In genomic region chr9:121035296-121035695, GRCm38 (mm10) we compare ENCODE assay signal across 19 mouse cellular contexts.
DNase-seq lines count a peak whose midpoint lies in the region; ATAC-seq lines count a peak whose summit lies in the region.
"Had no signal": no experiment of that assay in that cellular context is flagged by ENCODE, and none has a peak within 500 bp of the region (broad histone marks: within the 10 kb centered on the region; RNA-seq: fewer than 3 reads in every experiment).

No protein-coding gene starts in this region.

- WGBS in midbrain, embryonic 11.5 days, result 82% methylated on average over 6 of the region's 6 CpGs
- WGBS in midbrain, embryonic 13.5 days, result 74% methylated on average over 6 of the region's 6 CpGs

- no peaks in the 10 kb centered on the region for H3K9me3 ChIP-seq in midbrain, embryonic 11.5 days (ENCODE audit: control insufficient read depth, low read length)
- H3K9me3 ChIP-seq in midbrain, embryonic 13.5 days, result no peaks in the 10 kb centered on the region
- H3K9me3 ChIP-seq: G1E had no signal

- no peaks in the 10 kb centered on the region for H3K27me3 ChIP-seq in midbrain, embryonic 11.5 days (ENCODE audit: control insufficient read depth, insufficient read depth, low read length)
- H3K27me3 ChIP-seq in midbrain, embryonic 13.5 days, result no peaks in the 10 kb centered on the region
- H3K27me3 ChIP-seq: CH12.LX, Patski had no signal

- peak; percentile 72 for DNase-seq in heart, adult 11 months
- DNase-seq in heart, postnatal 25 days (ENCODE audit: low spot score), result no peak
- DNase-seq in midbrain, embryonic 11.5 days (ENCODE audit: low spot score, missing footprints), result peak; percentile 56
- DNase-seq: adrenal gland, adult 2 months; adrenal gland, adult 8-10 months; adrenal gland, postnatal 10 days; adrenal gland, postnatal 14 days; adrenal gland, postnatal 25 days; adrenal gland, postnatal 36 days; B cell, adult 2 months; cerebellum, adult 11 months; cerebellum, adult 11-12 months; cerebellum, adult 18-20 months had no signal

- no peak for ATAC-seq in midbrain, embryonic 11.5 days (ENCODE audit: low FRiP score)
- ATAC-seq in midbrain, embryonic 13.5 days, result no peak
- ATAC-seq: activated CD4-positive, CD25-positive, alpha-beta regulatory T cell, adult 4 months; CD4-positive, CD25-positive, alpha-beta regulatory T cell, adult 4 months; Patski had no signal

- H3K36me3 ChIP-seq in midbrain, embryonic 11.5 days (ENCODE audit: control insufficient read depth, insufficient read depth, low read length), result no peaks in the 10 kb centered on the region
- H3K36me3 ChIP-seq in midbrain, embryonic 13.5 days, result no peaks in the 10 kb centered on the region
- H3K36me3 ChIP-seq: G1E had no signal

- intact Hi-C loops in heart, postnatal 25 days (cut with DNase I), result no loop called here

- no peak overlapping the region for H3K27ac ChIP-seq in midbrain, embryonic 11.5 days (ENCODE audit: low read depth, low read length)
- H3K27ac ChIP-seq in midbrain, embryonic 13.5 days, result no peak overlapping the region

- no peak overlapping the region for H3K4me3 ChIP-seq in midbrain, embryonic 11.5 days (ENCODE audit: low read depth, low read length)
- no peak overlapping the region for H3K4me3 ChIP-seq in midbrain, embryonic 13.5 days (replicated peaks)

- no peak overlapping the region for H3K9ac ChIP-seq in midbrain, embryonic 11.5 days (ENCODE audit: low read length)
- no peak overlapping the region for H3K9ac ChIP-seq in midbrain, embryonic 13.5 days (replicated peaks)

- H3K4me2 ChIP-seq in midbrain, embryonic 11.5 days, result no peak overlapping the region
- no peak overlapping the region for H3K4me2 ChIP-seq in midbrain, embryonic 13.5 days (replicated peaks)

- peaks cover 24% of the 10 kb centered on the region for H3K4me1 ChIP-seq in midbrain, embryonic 11.5 days (ENCODE audit: control insufficient read depth, insufficient read depth, low read length)
- peaks cover 71% of the 10 kb centered on the region for H3K4me1 ChIP-seq in midbrain, embryonic 13.5 days (replicated peaks)
